Mouse (Mus musculus) spleen, adult 2 months (tissue): ENCODE results near the gene Cwc27.

Source experiments
- CTCF ChIP-seq: fragments of 200-500 bp; IDR thresholded peaks from 2 replicates; pipeline ENCODE4 v1.5.1; 2011; ENCODE audit warnings: mild to moderate bottlenecking, inconsistent platforms; ENCODE audit not compliant: insufficient read depth, insufficient read length, insufficient replicate concordance; ENCODE audit errors: extremely low read depth
- POLR2A ChIP-seq: fragments of 200-500 bp; IDR thresholded peaks from 2 replicates; pipeline ENCODE4 v1.6.1; 2011; ENCODE audit warnings: low read depth, low read length, inconsistent platforms

GRCm38 (mm10) chr13:104816635-104817571, at the start of gene Cwc27:
- TF ChIP-seq CTCF (no peak), POLR2A (no peak; the same call in 1 of the 2 replicates)
